22 mouse cellular contexts compared by ENCODE assay signal in genomic region chr4:54866062-54866461, GRCm38 (mm10).
"Had no signal": no experiment of that assay in that cellular context is flagged by ENCODE, and none has a peak within 500 bp of the region (broad histone marks: within the 10 kb centered on the region; RNA-seq: fewer than 3 reads in every experiment).

No protein-coding gene starts in this region.

- H3K4me3 ChIP-seq: left cerebral cortex, adult 2 months; limb, embryonic 12.5 days; limb, embryonic 15.5 days; midbrain, embryonic 12.5 days had no signal

- H3K27ac ChIP-seq: left cerebral cortex, adult 2 months; limb, embryonic 12.5 days; limb, embryonic 15.5 days; liver, embryonic 14.5 days; macrophage; midbrain, embryonic 12.5 days; stomach, postnatal 0 days had no signal

- H3K36me3 ChIP-seq: limb, embryonic 12.5 days; limb, embryonic 15.5 days; midbrain, embryonic 12.5 days had no signal

- DNase-seq: kidney, adult 2 months; kidney, postnatal 10 days; kidney, postnatal 36 days; layer of hippocampus, postnatal 36 days; left cerebral cortex, postnatal 4 days; liver, postnatal 0 days; lung, embryonic 14.5 days; right cerebral cortex, adult 18-20 months; right cerebral cortex, postnatal 14 days; right cerebral cortex, postnatal 4 days; thymus, adult 2 months; thymus, postnatal 14 days; thymus, postnatal 4 days had no signal

- H3K9me3 ChIP-seq: limb, embryonic 12.5 days; limb, embryonic 15.5 days; midbrain, embryonic 12.5 days had no signal

- H3K9ac ChIP-seq: limb, embryonic 12.5 days; limb, embryonic 15.5 days; liver, embryonic 14.5 days; liver, postnatal 0 days; lung, embryonic 14.5 days; midbrain, embryonic 12.5 days had no signal

- H3K4me1 ChIP-seq: limb, embryonic 12.5 days; limb, embryonic 15.5 days had no signal

- H3K27me3 ChIP-seq: limb, embryonic 12.5 days; limb, embryonic 15.5 days; midbrain, embryonic 12.5 days had no signal

- H3K4me2 ChIP-seq: limb, embryonic 12.5 days; limb, embryonic 15.5 days; liver, embryonic 11.5 days; lung, embryonic 14.5 days; midbrain, embryonic 12.5 days had no signal

- ATAC-seq: liver, postnatal 0 days; lung, postnatal 0 days had no signal
